Mouse (Mus musculus) MEL (cell line): Measurements from ENCODE around the gene Xrcc6.

Experiments
- CTCF ChIP-seq, 3 experiments: IDR thresholded peaks in 2 of 3; conservative IDR thresholded peaks in 1 of 3; 2 replicates each; pipeline ENCODE4 v1.5.1; 2011 to 2012; ENCODE audit warnings: low read length in 3 of 3, low read depth in 2 of 3, mild to moderate bottlenecking in 2 of 3, improper control_type of control experiment in 1 of 3, inconsistent platforms in 1 of 3, mixed read lengths in 1 of 3, moderate library complexity in 1 of 3; ENCODE audit not compliant: control insufficient read depth in 1 of 3, insufficient read depth in 1 of 3, poor library complexity in 1 of 3, severe bottlenecking in 1 of 3
- E2F4 ChIP-seq: IDR thresholded peaks from 2 replicates; pipeline ENCODE4 v1.6.1; 2011; ENCODE audit warnings: low read depth, low read length, improper control_type of control experiment, borderline replicate concordance
- ELF1 ChIP-seq: IDR thresholded peaks from 2 replicates; pipeline ENCODE4 v1.6.1; 2014; ENCODE audit warnings: low read depth, mild to moderate bottlenecking, inconsistent platforms, low read length, improper control_type of control experiment, moderate library complexity
- EP300 ChIP-seq, 2 experiments: IDR thresholded peaks; 2 replicates each; pipeline ENCODE4 v1.6.1; 2011; ENCODE audit warnings: improper control_type of control experiment in 2 of 2, low read length in 2 of 2, low read depth in 1 of 2, mild to moderate bottlenecking in 1 of 2
- GABPA ChIP-seq: IDR thresholded peaks from 2 replicates; pipeline ENCODE4 v1.6.1; 2012; ENCODE audit warnings: low read depth, mild to moderate bottlenecking, inconsistent platforms, low read length, improper control_type of control experiment, moderate library complexity
- POLR2A ChIP-seq, 2 experiments: IDR thresholded peaks; 2 replicates each; pipeline ENCODE4 v1.6.1; 2011 to 2012; ENCODE audit warnings: low read length in 2 of 2, mild to moderate bottlenecking in 2 of 2, control low read depth in 1 of 2, improper control_type of control experiment in 1 of 2, low read depth in 1 of 2, moderate library complexity in 1 of 2; ENCODE audit not compliant: control insufficient read depth in 1 of 2, insufficient read depth in 1 of 2, poor library complexity in 1 of 2
- USF2 ChIP-seq, 2 experiments: IDR thresholded peaks; 2 replicates each; pipeline ENCODE4 v1.6.1; 2011 to 2012; ENCODE audit warnings: improper control_type of control experiment in 2 of 2, low read length in 2 of 2, borderline replicate concordance in 1 of 2, inconsistent platforms in 1 of 2, low read depth in 1 of 2, mild to moderate bottlenecking in 1 of 2; ENCODE audit not compliant: insufficient read depth in 1 of 2

- no peak for TF ChIP-seq USF2 (IDR thresholded peaks at IDR 0.05; ENCODE audit: borderline replicate concordance in 1 of 2, insufficient read depth in 1 of 2, low read depth in 1 of 2, low read length in 2 of 2)
- no peak for TF ChIP-seq POLR2A (IDR thresholded peaks at IDR 0.05; ENCODE audit: control insufficient read depth in 1 of 2, insufficient read depth in 1 of 2, low read depth in 1 of 2, low read length in 2 of 2, poor library complexity in 1 of 2)
- no peak for TF ChIP-seq EP300 (IDR thresholded peaks at IDR 0.05; ENCODE audit: low read depth in 1 of 2, low read length in 2 of 2)
- no peak for TF ChIP-seq CTCF (IDR thresholded peaks at IDR 0.05 in 2 of 3, conservative IDR thresholded peaks at IDR 0.05 in 1 of 3; ENCODE audit: control insufficient read depth in 1 of 3, insufficient read depth in 1 of 3, low read depth in 2 of 3, low read length in 3 of 3, poor library complexity in 1 of 3, severe bottlenecking in 1 of 3)
- no peak for TF ChIP-seq ELF1
- TF ChIP-seq E2F4, result no peak
- no peak for TF ChIP-seq GABPA
These were observed 44.8 kb downstream of the Xrcc6 start for GRCm38 (mm10) chr15:82032386-82032785.
